Mouse (Mus musculus): ENCODE results near the gene Tomm20.

GRCm38 (mm10) chr8:126921432-126921831, 24.2 kb downstream of the Tomm20 start:
- TF ChIP-seq CTCF (IDR thresholded peaks at IDR 0.05; ENCODE audit: borderline replicate concordance, control insufficient read depth, extremely low read depth, insufficient read depth, low read length, poor library complexity) (no peak), POLR2A (IDR thresholded peaks at IDR 0.05; ENCODE audit: control insufficient read depth, extremely low read depth, insufficient read depth, low read length, poor library complexity) (no peak)
